Mouse (Mus musculus): Measurements from ENCODE around the gene Dysf. TPM values are rescaled to one million over a fixed set of nuclear protein-coding genes. Genes with fewer than 3 reads are reported as not detected.
A peak's percentile ranks its signal among the peaks of the same experiment; 100 is the strongest.

Dysf gene
- total and polyA plus RNA-seq, 3 experiments = 0.05 to 0.39 (median 0.38) TPM

DNA sequence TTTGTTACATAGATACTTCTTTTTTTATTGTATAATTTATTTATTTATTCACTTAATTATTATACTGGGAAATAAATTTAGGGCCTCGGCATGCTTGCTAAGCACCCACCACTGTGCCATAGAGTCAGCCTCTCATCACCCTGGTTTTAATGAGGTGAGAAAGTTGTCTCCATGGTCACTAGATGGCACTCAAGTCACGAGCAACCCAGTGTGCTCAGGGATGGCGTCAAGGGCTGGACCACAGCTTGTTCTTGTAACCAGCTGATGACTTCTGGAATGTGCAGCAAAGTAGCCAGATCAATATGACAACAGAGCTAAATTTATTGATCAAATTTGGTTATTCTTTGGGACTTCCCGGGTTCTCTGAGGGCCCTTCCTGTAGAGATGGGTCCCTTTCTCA, 85.1 kb downstream of the Dysf start:
- Histone ChIP-seq H3K4me1 (ENCODE audit: control insufficient read depth in 1 of 2, insufficient read depth in 2 of 2) (no peaks in the 10 kb centered on the region), H3K27me3 (replicated peaks) (peaks cover 24% of the 10 kb centered on the region), H3K79me2 (replicated peaks; ENCODE audit: control insufficient read depth, extremely low read depth, insufficient read depth, poor library complexity, severe bottlenecking) (no peaks in the 10 kb centered on the region), H3K9ac (ENCODE audit: insufficient read depth, low read depth) (no peak overlapping the region), H3K4me2 (ENCODE audit: insufficient read depth, low read depth, poor library complexity, severe bottlenecking) (no peak overlapping the region), H3K9me3 (replicated peaks; ENCODE audit: low read length) (no peaks in the 10 kb centered on the region), H3K36me3 (replicated peaks in 1 of 2; ENCODE audit: control insufficient read depth in 1 of 2, insufficient read depth in 1 of 2, low read length in 1 of 2) (no peaks in the 10 kb centered on the region), H3K27ac (ENCODE audit: insufficient read depth, low read depth) (no peak overlapping the region), H3K4me3 (replicated peaks in 1 of 3; ENCODE audit: low read depth in 2 of 3, low read length in 2 of 3, poor library complexity in 1 of 3) (no peak overlapping the region)
- TF ChIP-seq KAT2A (IDR thresholded peaks at IDR 0.05; ENCODE audit: insufficient replicate concordance, low read length) (no peak), NELFE (IDR thresholded peaks at IDR 0.05; ENCODE audit: low read depth, low read length) (no peak; the same call in 1 of the 2 replicates), JUND (conservative IDR thresholded peaks at IDR 0.05; ENCODE audit: low read depth, low read length) (0 out of 2 replicates have a peak, but pooled peaks have one; percentile 11), POLR2AphosphoS2 (IDR thresholded peaks at IDR 0.05; ENCODE audit: low read depth, low read length) (no peak), MAFK (IDR thresholded peaks at IDR 0.05; ENCODE audit: insufficient replicate concordance, low read length) (no peak), ZMIZ1 (IDR thresholded peaks at IDR 0.05; ENCODE audit: low read depth, low read length) (no peak), CHD1 (IDR thresholded peaks at IDR 0.05; ENCODE audit: low read depth, low read length) (no peak), RCOR1 (conservative IDR thresholded peaks at IDR 0.05; ENCODE audit: low read depth, low read length) (no peak), USF2 (conservative IDR thresholded peaks at IDR 0.05; ENCODE audit: low read depth, low read length) (no peak), ELF1 (IDR thresholded peaks at IDR 0.05; ENCODE audit: low read depth, low read length) (no peak), NRF1 (IDR thresholded peaks at IDR 0.05; ENCODE audit: low read depth, low read length) (no peak), GABPA (IDR thresholded peaks at IDR 0.05; ENCODE audit: insufficient replicate concordance, low read depth, low read length) (no peak), HCFC1 (IDR thresholded peaks at IDR 0.05; ENCODE audit: low read depth, low read length) (no peak), SIN3A (IDR thresholded peaks at IDR 0.05; ENCODE audit: low read length) (no peak), UBTF (IDR thresholded peaks at IDR 0.05; ENCODE audit: low read depth, low read length) (no peak), ZC3H11A (IDR thresholded peaks at IDR 0.05; ENCODE audit: low read depth, low read length) (no peak), MAZ (IDR thresholded peaks at IDR 0.05; ENCODE audit: low read depth, low read length) (no peak), RAD21 (IDR thresholded peaks at IDR 0.05; ENCODE audit: low read depth, low read length) (peak; percentile 87), USF1 (IDR thresholded peaks at IDR 0.05; ENCODE audit: low read depth, low read length) (no peak), POLR2A (IDR thresholded peaks at IDR 0.05; ENCODE audit: low read depth, low read length) (no peak), MXI1 (IDR thresholded peaks at IDR 0.05; ENCODE audit: low read depth, low read length) (0 out of 2 replicates have a peak, but pooled peaks have one; percentile 23), CHD2 (IDR thresholded peaks at IDR 0.05; ENCODE audit: low read length) (no peak), TCF12 (IDR thresholded peaks at IDR 0.05; ENCODE audit: low read depth, low read length) (no peak), BHLHE40 (IDR thresholded peaks at IDR 0.05; ENCODE audit: low read depth, low read length) (0 out of 2 replicates have a peak, but pooled peaks have one; percentile 25), CTCF (conservative IDR thresholded peaks at IDR 0.05 in 1 of 2, IDR thresholded peaks at IDR 0.05 in 1 of 2; ENCODE audit: low read depth in 2 of 2, low read length in 2 of 2) (peak in 1 of 2 experiments; percentile 86; a peak in 3 of 4 replicates), IRF4 (IDR thresholded peaks at IDR 0.05; ENCODE audit: low read depth, low read length) (no peak), SMC3 (IDR thresholded peaks at IDR 0.05; ENCODE audit: low read depth, low read length) (peak; percentile 57), PAX5 (IDR thresholded peaks at IDR 0.05; ENCODE audit: low read length) (no peak), MAX (IDR thresholded peaks at IDR 0.05; ENCODE audit: low read length) (peak; percentile 52; the same call in 1 of the 2 replicates), ZKSCAN1 (IDR thresholded peaks at IDR 0.05; ENCODE audit: borderline replicate concordance, low read depth, low read length) (no peak), MYC (IDR thresholded peaks at IDR 0.05; ENCODE audit: low read depth, low read length) (0 out of 2 replicates have a peak, but pooled peaks have one; percentile 28), ETS1 (conservative IDR thresholded peaks at IDR 0.05; ENCODE audit: low read depth, low read length) (no peak), E2F4 (IDR thresholded peaks at IDR 0.05; ENCODE audit: insufficient replicate concordance, low read depth, low read length) (no peak), TBP (conservative IDR thresholded peaks at IDR 0.05; ENCODE audit: low read depth, low read length) (no peak), EP300 (IDR thresholded peaks at IDR 0.05; ENCODE audit: low read length) (no peak), MEF2A (IDR thresholded peaks at IDR 0.05; ENCODE audit: borderline replicate concordance, low read depth, low read length) (no peak), JUN (IDR thresholded peaks at IDR 0.05; ENCODE audit: insufficient read depth, low read depth, low read length) (no peak), ZNF384 (IDR thresholded peaks at IDR 0.05; ENCODE audit: low read depth, low read length) (no peak)
- dilution Hi-C loops (cut with MboI; ENCODE audit: extremely low pct_ligation_motif_present, extremely low pct_unique_long_range_greater_than_20kb, low sequenced_read_pairs) (no loop called here), in situ Hi-C loops (cut with MboI; ENCODE audit: low pct_ligation_motif_present, low pct_unique_long_range_greater_than_20kb, low sequenced_read_pairs) (loop anchor here (10.0 kb wide), 1 partner anchor 491 kb away; no protein-coding TSS in a partner anchor)
- peak; percentile 58 for DNase-seq (ENCODE audit: extremely low read depth)
